Mouse (Mus musculus) brain, adult 2 months (tissue): ENCODE data around the gene Oprd1.

Source experiments
- DNase-seq: peaks from one replicate; pipeline ENCODE4 v3.0.0; 2011; ENCODE audit warnings: low read depth, low spot score

Oprd1 gene

GRCm38 (mm10) chr4:132144080-132144841 is at the start of gene Oprd1:
Gene Oprd1 (minus strand): TSS chr4:132144486.
- peak; percentile 64 for DNase-seq

- DNase-seq = no peak
These were observed 43.6 kb upstream of the Oprd1 start for GRCm38 (mm10) chr4:132187826-132188401.

GRCm38 (mm10) chr4:132183162-132183561 is 38.9 kb upstream of the Oprd1 start:
- no peak for DNase-seq

- no peak for DNase-seq
These were observed 37.7 kb upstream of the Oprd1 start for GRCm38 (mm10) chr4:132181721-132182658.

- DNase-seq = peak; percentile 56
These were observed 36.4 kb upstream of the Oprd1 start for GRCm38 (mm10) chr4:132180710-132181109.

GRCm38 (mm10) chr4:132178630-132179059 is 34.4 kb upstream of the Oprd1 start:
- DNase-seq = peak; percentile 85

- DNase-seq = no peak
These were observed 32.2 kb upstream of the Oprd1 start for GRCm38 (mm10) chr4:132176474-132176873.

GRCm38 (mm10) chr4:132170891-132171290 is 26.6 kb upstream of the Oprd1 start:
- DNase-seq = peak; percentile 93

GRCm38 (mm10) chr4:132169761-132170160 is 25.5 kb upstream of the Oprd1 start:
- peak; percentile 76 for DNase-seq

- DNase-seq = no peak
These were observed 25.0 kb upstream of the Oprd1 start for GRCm38 (mm10) chr4:132169271-132169670.

GRCm38 (mm10) chr4:132167436-132167835 is 23.1 kb upstream of the Oprd1 start:
- DNase-seq = no peak

GRCm38 (mm10) chr4:132166350-132167290 is 22.3 kb upstream of the Oprd1 start:
- no peak for DNase-seq

- peak; percentile 77 for DNase-seq
These were observed 21.4 kb upstream of the Oprd1 start for GRCm38 (mm10) chr4:132165691-132166090.

GRCm38 (mm10) chr4:132156941-132157622 is 12.8 kb upstream of the Oprd1 start:
- DNase-seq = no peak

- peak; percentile 70 for DNase-seq
These were observed 10.8 kb upstream of the Oprd1 start for GRCm38 (mm10) chr4:132154877-132155670.

GRCm38 (mm10) chr4:132151673-132152072 is 7.4 kb upstream of the Oprd1 start:
- no peak for DNase-seq

- no peak for DNase-seq
These were observed 1.9 kb upstream of the Oprd1 start for GRCm38 (mm10) chr4:132146201-132146600.

GRCm38 (mm10) chr4:132145092-132145491 is 806 bp upstream of the Oprd1 start:
- no peak for DNase-seq

GRCm38 (mm10) chr4:132138640-132139039 is 5.6 kb downstream of the Oprd1 start:
- DNase-seq = no peak

- DNase-seq = no peak
These were observed 7.3 kb downstream of the Oprd1 start for GRCm38 (mm10) chr4:132137013-132137412.
